Mouse (Mus musculus) CD4-positive naive resting alpha-beta T cell, adult 76 days (primary cell): ENCODE data around the gene 2410015M20Rik. TPM values are rescaled to one million over a fixed set of nuclear protein-coding genes. Genes with fewer than 3 reads are reported as not detected.

Experiments
- total RNA-seq: library from RNA; stranded (reverse); gene quantifications from one replicate; pipeline ENCODE4 v1.2.4, GENCODE M21; 2023

2410015M20Rik gene
- total RNA-seq: 88.1 TPM

GRCm38 (mm10) chr17:56609452-56610171, at the start of gene 2410015M20Rik:
Gene 2410015M20Rik, minus strand, starts transcription at chr17:56609771.

DNA sequence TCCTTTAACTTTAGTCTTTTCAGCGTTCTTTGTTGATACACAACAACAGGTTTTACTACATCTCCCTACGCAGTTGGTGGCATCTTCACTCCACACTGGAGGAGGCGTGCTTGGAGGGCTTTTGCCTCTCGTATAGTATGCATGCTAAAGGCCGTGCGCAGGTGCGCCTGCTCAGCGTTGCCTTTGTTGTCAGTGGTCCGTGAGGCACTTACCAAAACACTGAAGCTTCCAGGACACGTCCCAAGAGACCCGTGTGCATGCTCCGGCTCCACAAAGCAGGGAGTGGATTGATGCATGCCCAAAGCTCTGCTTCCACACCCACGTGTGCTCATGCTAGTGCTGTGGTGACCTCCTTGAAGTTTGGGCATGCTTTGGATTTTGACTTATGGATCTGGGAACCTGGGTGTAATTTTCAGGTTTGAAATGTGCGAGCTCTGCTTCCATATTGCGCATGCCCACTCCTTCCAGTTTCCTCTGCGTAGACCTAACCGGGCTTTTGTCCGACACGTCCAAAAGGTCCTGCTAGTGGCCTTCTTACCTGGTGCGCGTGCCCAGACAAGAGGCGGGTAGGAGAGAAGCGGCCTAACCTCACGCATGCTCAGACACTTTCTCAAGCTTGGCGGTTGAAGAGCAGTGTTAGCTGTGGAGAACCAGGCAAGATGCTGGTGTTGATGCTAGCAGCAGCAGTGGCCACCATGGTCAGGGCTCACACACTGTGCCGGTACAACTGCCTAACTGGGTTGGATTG, 18.1 kb upstream of the 2410015M20Rik start, which contains the start of gene Catsperd:
Gene Catsperd (plus strand): TSS at position 614 of the 748 bp plus-strand sequence.

GRCm38 (mm10) chr17:56626754-56627470, 17.3 kb upstream of the 2410015M20Rik start, which contains the start of gene Lonp1:
Gene Lonp1, minus strand, starts transcription at chr17:56626887.

DNA sequence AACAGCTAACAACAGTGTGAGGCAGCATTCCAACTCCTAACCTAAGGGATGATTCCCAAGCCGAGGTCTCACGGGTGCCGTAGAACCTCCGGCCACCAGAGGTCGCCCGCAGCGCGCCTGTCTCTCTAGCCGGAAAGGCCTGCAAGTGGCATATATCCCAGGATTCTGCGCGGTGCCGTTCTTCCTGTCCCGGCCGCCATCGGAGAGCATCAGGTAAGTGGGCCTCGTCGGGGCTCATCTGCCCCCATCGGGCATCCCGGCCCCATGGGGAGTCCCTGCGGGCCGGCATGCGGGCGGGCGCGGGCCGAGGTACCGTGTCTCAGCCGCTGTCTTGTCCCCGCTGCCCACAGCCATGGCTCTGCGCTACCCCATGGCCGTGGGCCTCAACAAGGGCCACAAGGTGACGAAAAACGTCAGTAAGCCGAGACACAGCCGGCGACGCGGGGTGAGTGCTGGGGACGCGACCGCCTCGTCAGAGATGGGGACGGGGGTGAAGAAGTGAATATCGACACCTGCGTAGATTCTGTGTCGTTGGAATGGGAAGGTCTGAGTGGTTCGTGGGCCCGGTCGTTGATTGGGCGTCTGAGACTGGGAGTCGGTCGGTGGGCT, 3.8 kb upstream of the 2410015M20Rik start, which contains the start of gene Rpl36:
Gene Rpl36 (plus strand): TSS at position 181 of the 609 bp plus-strand sequence.

DNA sequence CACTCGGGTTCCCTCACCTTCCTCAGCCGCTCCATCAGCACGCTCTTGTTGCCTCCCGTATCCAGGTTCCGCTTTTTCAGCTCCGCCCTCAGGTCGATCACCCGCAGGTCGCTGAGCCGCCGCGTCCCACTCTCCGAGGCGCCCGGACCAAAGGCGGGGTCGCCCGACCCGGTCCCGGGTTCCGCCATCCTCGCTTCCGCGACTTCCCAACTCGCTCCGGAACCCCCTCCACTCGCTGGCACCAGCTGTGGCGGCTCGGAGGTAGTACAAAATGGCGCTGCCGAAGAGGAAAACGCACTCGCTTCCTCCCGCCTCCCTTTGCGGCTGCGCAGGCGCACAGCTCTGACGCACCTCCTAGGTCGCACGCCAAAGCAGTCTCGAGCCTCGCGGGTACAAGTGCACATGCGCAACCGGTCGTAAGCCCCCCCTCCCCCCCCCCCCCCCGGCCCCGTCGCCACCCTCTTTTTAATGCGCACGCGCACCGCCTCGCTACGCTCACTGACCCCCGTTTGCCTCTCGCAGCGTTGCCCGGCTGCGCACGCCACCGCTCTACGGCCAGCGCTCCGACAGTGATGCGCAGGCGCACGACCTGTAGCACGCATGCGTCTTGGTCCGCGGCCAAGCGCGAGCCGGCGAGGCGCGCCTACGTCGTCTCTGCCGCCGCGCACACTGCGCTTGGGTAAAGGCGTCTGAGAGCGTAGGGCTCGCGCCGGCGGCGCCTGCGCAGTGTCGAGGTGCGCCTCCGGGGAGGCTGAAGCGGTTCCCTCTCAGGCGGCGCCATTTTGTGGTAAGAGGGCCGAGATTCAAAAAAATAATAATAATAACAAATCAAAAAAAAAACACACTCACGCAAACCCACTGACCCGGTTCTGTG, 25.1 kb downstream of the 2410015M20Rik start, which contains the start of the genes Safb2 and Safb:
Gene Safb2 (minus strand): TSS at position 329 of the 874 bp plus-strand sequence.
Gene Safb (plus strand): TSS at position 569 of the 874 bp plus-strand sequence.

Other genes with a start within 250 kb of the 2410015M20Rik start
- 14.9 TPM for gene Ptprs, start 133.3 kb downstream of the 2410015M20Rik start, total RNA-seq
- not detected for gene Znrf4, start 97.3 kb downstream of the 2410015M20Rik start, total RNA-seq
- gene Gm20219, start 55.4 kb downstream of the 2410015M20Rik start, total RNA-seq: 9.5 TPM
- 498 TPM for gene Safb2, start 25.2 kb downstream of the 2410015M20Rik start, total RNA-seq
- 329 TPM for gene Safb, start 24.9 kb downstream of the 2410015M20Rik start, total RNA-seq
- gene Rpl36, start 3.6 kb upstream of the 2410015M20Rik start, total RNA-seq: 1,881 TPM
- gene Lonp1, start 17.1 kb upstream of the 2410015M20Rik start, total RNA-seq: 53.2 TPM
- 0.64 TPM for gene Catsperd, start 18.4 kb upstream of the 2410015M20Rik start, total RNA-seq
- 105 TPM for gene Ranbp3, start 63.5 kb upstream of the 2410015M20Rik start, total RNA-seq
- 40.0 TPM for gene Ndufa11, start 108.0 kb upstream of the 2410015M20Rik start, total RNA-seq
- 9.0 TPM for gene Vmac, start 108.3 kb upstream of the 2410015M20Rik start, total RNA-seq
- not detected for gene Nrtn, start 147.8 kb upstream of the 2410015M20Rik start, total RNA-seq
- gene Dus3l, start 155.0 kb upstream of the 2410015M20Rik start, total RNA-seq: 54.3 TPM
- 0.70 TPM for gene Prr22, start 160.5 kb upstream of the 2410015M20Rik start, total RNA-seq
- gene Rfx2, start 221.2 kb upstream of the 2410015M20Rik start, total RNA-seq: 11.5 TPM